Mouse (Mus musculus): ENCODE data around the gene Tctn3.

Gene Tctn3

DNA sequence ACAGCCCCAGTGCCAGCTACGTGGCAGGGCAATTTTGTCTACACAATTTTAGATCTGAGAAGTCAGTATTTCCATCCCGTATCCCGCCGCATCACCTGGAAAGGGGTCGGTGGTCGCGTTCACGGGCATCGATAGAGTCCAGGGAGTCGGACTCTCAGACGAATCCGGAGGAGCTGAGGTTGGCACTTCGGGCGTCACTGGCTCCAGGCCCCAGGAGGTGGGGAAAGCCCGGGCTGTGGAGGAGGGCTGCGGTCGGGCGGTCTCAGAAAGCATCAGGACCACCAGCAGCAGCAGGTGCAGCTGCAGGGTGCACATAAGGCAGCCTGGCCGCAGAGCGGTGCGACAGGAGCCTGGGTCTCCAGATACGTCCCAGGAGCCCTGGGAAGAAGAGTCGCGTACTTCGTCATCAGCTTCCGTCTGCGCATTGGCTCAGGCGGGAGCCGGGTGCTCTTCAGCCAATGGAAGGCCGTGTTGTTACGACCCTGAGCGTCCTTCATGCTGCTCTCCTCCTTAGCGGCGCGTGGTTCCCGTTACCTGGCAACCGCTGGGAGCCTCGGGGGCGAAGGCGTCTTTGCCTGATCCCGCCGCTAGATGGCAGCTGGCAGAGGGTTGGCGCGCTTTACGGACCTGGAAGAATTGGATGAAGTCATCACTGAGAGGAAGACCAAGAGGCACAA is at the start of gene Tctn3, which contains the start of gene Entpd1:
Gene Tctn3 (minus strand): TSS at position 404 of the 677 bp plus-strand sequence.
Gene Entpd1 (plus strand): TSS at position 537 of the 677 bp plus-strand sequence.
- DNase-seq (ENCODE audit: low spot score in 2 of 2), result peak; percentile 95 to 97

DNA sequence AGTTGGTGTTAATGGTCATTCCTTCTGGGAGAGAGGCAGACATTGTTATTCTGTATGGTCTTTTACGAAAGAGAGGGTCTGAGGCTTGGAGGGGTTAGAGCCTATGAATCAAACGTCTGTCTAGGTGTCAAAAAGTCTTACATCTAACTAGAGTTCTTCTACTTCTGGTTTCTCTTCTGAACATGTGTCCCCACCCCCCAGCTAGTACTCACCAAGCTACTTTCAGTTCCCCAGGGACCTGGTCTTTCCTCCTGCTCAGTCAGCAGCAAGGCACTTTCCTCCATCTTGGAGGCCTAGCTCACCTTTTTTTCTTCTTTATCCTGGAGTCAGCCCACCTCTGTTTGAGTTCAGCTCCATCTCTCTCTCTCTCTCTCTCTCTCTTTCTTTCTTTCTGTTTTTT is 49.1 kb upstream of the Tctn3 start:
- no peak for DNase-seq (ENCODE audit: low spot score in 2 of 2)

DNA sequence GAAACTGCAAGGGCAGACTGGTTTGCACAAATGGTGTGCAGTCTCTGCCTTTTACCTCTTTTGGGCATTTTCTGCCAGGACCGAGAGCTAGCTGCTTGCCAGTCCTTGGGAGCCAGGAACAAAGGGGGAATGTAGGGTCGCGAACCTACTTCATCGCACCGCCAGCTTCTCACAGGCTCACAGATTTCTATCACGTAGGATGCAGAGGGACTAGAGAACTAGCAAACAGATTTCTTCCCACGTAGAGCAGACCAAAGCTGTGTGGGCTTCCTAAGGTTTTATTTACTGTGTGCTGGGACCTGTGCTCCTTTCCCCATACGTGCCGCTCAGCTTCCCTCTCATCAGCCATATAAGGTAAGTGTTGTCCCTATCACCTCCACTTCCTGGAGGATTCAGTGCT is 48.5 kb upstream of the Tctn3 start:
- no peak for DNase-seq (ENCODE audit: low spot score in 2 of 2)

DNA sequence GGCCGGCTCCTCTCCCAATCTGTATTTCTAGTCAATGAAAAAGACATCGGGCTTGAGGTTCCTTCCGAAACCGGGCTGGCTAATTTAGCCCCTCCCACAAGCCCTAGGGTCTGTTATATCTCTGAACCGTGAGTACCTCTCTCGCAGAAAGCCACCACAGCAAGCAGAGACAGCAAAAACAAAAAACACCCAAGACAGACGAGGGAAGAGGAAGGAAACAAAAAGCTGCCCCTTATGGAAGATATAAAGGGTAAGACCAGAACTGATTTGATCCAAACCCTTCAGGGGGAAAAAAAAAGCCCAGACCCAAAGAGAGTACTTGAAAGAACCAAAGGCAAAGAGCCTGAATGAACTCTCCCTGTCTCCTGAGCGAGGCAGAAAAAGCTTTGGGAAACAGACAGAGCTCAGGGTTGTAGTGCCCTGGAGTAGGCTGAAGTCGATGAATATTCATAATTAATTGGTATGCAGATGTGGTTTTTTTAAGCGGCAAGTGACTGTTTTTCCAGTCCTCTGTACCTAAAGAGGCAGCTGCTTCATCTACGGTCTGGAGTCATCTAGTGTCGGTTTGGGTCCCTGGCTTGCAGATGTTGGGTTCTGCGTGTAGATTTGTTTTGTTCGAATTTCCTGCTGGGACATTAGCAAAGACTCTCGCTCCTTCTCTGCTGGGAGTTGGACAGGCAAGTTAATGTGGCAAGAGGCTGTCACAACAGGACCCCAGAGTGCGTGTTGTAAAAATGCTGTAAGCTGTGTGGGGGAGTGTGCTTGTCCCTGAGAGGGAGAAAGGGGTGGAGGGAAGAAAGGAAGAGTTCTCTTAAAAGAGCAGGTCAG is 47.8 kb upstream of the Tctn3 start:
- DNase-seq (ENCODE audit: low spot score in 2 of 2), result peak; percentile 15 to 18

DNA sequence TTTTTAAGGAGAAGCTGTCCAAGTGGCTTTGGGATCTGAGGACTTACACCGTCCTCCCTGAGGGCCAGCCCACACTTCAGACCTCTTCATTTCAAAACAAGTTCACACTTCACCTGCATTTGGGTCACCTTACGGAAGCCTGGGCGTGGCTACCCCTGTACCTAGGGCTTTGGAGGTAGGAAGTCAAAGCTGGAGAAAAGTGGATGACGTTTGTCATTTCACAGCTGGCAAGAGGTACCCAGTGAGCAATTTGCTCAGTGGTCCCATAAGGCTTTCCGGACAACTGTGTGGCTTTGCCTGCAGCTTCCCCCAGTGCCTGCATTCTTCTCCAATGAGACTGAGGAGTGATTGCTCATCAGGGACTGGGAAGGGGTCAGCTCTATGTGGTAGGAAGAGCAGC is 46.9 kb upstream of the Tctn3 start:
- DNase-seq (ENCODE audit: low spot score in 2 of 2), result no peak

DNA sequence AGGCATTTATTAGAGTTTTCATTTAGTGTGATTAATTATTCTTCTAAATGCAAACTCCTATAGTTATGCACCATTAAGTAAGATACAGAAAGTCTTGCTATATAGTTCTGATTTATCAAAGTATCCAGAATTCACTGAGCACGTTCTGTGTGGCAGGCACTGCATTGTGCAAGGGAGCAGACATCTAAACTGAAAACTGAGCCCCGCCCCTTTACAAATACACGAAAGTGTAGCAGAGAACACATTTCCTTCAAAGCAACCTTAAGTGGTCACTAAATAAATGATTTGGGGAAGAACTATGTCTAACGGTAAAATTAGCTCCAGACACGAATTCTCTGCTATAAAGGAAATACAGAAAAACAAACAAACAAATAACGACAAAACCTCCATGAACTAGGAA is 46.2 kb upstream of the Tctn3 start:
- no peak for DNase-seq (ENCODE audit: low spot score in 2 of 2)

DNA sequence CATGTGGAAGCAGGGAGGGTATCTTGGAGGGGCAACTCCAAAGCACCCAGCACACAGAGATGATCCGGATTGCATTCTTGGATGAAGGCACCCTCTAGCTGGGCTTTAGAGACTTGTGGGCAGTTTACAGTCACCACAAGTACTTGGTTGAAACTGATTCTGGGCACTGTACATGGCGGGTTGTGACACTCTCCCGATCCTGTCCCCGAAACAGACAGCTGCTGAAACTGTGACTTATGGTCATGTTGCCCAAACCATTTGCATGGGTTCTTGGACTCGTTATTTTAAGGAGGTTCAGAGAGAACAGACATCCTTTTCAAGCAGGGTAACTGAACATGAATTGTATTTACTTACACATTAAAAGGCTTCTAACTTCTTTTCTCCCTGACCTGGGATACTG is 44.2 kb upstream of the Tctn3 start:
- no peak for DNase-seq (ENCODE audit: low spot score in 2 of 2)

DNA sequence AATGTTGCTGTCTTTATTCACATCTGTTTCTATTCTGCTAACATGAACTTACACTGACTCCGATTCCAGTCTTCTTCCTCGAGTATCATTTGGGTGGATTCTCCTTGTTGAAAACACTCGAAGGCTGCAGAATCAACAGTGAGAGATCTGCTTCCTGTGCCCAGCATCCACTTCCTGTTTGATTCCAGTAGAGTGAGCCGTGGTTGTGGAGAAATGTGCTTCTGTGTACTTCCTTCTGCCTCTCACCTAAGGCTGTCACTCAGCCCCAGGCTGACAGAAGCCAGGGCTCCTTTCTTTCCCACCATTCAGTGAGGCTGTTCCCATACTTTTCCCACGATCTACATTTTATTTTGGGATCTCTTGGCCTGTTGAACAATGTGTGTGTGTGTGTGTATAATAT is 38.1 kb upstream of the Tctn3 start:
- DNase-seq (ENCODE audit: low spot score in 2 of 2), result no peak

DNA sequence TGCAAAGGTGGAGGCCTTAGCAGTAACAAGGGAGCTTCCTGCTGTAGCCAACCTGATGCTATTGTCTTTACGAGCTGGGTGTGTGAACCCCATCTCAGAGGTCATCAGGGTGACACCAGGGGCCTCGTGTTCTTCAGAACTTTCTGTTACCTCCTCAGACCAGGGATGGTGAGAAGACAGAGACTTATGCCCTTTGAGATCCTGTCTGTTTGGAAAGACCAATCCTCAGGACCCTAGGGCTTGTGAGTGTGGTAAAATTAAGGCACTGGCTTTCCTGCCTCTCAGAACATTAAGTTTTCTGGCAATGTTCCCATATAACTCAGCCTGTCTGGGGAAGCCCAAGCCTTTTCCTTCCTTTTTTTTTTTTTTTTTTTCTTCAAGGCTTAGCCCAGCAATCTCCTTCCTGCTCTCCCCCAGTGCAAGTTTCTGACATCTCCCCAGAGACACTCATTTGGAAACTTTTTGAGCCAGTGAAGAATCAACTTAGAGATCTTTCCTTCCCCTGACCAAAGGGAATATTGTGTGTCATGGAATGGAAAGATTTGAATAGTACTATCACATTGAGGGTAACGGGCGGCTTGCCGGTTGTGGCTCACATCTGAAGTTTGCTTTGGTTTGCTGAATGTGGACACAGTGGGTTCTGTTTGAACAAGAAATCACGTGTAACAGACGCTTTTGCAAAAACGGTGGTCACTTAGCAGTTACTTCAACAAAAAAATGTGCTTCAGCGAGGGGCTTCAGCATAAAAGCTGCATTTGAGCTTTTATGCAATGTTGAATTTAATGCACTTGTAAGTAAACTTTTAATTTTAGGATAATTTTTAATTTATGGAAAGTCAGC is 35.5 kb upstream of the Tctn3 start:
- no peak for DNase-seq (ENCODE audit: low spot score in 2 of 2)

DNA sequence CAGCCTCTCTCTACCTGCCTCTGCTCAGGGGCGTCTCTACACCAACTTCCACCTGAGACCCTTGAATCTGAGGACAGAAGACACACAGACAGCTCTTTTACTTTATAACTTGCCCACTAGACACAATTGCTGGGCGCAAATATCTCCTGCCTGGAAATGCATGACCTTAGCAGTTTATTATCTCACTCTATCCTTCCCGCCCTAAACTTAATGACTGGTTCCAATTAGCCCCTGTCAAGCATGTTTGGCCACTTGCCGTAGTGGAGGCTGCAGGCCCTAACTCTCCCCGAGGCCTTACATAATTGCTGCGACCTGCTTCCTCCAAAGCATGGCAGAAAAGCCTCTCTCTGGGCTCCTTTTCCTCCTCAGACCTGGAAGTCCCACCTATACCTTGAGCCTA is 34.3 kb upstream of the Tctn3 start:
- DNase-seq (ENCODE audit: low spot score in 2 of 2), result no peak

DNA sequence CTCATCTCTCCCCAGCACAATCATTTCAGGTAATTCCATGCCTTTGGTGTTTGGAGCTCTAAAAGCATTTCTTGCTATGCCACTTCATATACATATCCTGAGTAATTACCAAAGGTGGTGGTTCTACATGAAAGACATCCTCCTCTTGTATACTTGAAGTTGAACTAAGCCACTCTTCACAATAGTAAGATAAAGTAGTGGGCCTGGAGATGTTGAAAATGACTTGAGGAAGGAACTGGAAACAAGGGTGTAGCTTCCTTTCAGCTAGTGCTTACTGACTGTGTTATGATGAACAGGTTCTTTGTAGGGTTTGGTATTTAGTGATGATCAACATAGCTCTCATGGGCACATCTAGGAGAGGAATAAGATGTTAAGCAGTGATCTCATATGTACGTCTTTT is 31.8 kb upstream of the Tctn3 start:
- DNase-seq (ENCODE audit: low spot score in 2 of 2), result no peak

DNA sequence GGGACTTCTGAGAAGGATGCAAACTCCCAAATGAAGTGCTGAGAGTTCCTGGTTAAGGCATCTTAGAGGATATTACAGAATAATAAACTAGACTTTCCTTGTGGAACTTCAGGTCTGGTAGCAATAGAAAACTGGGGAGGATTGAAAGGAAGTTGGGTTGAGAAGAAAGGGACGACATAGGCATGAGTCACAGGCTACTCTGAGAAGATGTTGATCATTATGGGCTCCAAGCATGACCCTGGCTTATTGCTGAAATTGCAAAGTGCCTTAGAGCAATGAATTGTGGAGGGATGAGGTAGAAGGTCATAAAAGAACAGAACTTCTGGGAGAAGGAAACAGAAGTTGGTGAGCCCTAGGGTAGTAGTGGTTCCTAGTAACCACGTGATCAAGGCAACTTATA is 28.8 kb upstream of the Tctn3 start:
- no peak for DNase-seq (ENCODE audit: low spot score in 2 of 2)

DNA sequence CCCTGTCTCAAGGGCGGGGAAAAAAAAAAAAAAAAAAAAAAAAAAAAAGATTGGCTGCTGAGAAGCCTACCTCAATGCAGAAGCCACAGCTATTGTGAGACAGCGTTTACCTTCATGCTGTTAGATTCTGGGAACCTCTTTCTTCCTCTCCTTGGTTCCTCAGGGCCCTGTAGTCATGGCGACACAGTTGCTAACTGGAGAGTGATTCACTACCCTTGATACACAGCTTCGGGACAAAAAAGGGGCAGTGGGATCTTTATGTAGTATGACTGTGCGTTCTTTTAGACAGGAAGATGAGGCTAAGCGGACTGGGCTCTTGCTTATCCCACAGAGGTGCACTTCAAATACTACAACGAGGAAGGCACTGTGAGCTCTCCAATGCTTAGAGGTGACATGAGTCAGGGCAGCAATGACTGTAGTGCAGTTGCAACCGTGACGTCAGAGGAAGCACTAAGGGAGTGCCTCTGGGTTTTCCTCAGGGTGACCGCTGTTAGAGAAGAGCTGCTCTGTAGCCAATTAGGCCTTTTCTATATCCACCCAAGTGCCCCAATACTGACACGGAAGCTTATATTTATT is 27.8 kb upstream of the Tctn3 start:
- no peak for DNase-seq (ENCODE audit: low spot score in 2 of 2)

DNA sequence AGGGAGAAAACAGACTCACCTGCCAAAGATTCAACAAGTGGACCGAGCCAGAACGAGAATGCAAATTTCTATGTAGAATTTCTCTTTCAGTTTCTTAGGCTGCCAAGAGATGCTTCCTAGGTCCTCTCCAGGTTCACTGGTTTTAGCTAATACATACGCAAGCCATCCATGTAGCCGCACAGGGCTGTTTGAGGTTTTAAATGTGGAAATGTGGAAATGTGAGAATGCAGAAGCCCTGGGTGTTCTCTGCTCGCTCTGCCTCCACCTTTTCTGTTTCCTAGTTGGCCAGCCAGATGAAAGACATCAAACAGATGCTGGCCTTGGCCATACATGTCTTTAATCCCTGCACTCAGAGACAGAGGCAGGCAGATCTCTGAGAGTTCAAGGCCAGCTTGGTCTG is 26.5 kb upstream of the Tctn3 start:
- no peak for DNase-seq (ENCODE audit: low spot score in 2 of 2)

DNA sequence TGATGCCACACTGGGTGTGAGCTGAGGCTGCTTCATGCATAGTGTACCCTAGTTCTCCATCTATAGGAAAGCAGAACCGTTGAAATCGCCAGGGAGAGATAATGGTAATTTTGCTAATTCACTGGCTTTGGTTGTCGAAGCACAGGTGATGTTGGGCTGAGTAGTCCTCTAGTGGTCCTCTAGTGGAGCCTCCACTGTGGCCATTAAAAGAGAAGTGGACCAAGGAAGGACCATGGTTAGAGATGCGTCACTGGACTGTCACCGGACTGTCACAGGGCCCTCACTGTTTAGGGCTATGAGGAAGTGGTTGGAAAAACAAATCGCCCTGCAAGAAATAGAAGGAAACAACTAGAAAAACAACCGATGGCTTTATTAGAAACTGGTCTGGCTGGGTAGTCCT is 25.6 kb upstream of the Tctn3 start:
- DNase-seq (ENCODE audit: low spot score in 2 of 2), result no peak

DNA sequence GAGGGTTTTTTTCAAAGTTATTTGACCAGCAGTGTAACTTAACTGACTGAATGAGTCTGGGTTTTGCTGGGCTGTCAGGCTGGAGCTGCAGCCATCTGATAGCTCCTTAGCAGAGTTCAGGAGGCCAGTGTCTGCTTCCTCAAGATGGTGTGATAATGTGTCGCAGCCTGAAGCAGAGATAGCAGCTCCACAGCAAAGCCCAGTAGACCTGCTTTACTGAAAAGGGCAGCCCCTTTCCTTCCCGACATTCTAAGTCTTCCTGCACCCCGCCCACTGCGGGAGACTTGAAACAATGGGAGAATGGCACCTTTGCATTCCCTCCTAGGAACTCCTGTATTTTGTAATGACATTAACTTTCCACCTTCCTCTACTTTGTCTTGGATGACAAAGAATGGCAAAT is 25.1 kb upstream of the Tctn3 start:
- no peak for DNase-seq (ENCODE audit: low spot score in 2 of 2)

DNA sequence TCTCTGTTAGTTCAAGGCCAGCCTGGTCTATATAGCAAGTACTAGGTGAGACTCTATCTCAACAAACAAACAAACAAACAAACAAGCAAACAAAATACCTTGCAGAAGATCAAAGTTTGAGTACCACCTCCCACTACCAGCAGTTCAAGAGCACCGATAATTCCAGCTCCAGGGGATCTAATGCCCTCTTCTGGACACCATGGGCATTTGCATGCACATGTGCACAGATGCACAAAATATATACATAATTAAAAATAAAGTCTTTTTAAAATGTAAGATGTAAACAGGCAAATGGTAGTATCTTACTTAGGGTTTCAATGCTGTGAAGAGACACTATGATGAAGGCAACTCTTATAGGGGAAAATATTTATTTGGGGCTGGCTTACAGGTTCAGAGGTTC is 21.1 kb upstream of the Tctn3 start:
- DNase-seq (ENCODE audit: low spot score in 2 of 2), result no peak

DNA sequence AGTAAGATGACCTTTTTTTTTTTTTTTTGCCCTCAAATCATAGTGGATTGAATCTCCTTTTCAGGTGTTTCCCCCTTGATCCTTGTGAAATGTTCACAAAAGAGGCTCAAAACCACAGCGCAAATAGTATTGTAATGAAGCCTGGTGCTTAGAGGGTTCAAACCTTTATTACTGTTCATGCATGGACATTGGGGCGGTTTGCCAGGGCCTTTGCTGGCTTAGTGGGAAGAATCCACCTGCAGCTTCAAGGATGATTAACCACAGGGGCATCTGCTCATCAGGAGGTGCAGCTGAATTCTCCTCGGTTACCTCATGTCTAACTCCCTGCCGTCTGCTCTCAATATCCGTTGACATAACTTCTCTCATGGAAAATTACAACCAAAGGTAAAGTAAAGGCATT is 20.6 kb upstream of the Tctn3 start:
- DNase-seq (ENCODE audit: low spot score in 2 of 2), result no peak

DNA sequence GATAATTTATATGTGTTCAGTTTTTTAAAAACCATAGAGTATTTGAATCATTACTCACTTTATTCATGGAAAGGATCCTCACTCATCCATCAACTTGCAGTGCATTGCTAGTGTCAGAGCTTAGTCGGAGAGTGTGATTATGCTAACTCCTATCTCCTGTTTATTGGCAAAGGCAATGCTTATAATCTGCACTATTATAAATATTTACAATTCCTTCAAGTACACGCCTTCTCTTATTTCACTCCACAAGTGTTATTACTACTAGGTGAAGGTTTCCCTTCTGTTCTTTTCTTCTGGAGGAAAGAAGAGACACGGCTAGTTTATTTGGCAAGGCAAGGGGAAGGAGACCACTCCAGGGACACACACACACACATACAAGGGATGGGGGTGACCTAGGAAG is 20.2 kb upstream of the Tctn3 start:
- no peak for DNase-seq (ENCODE audit: low spot score in 2 of 2)

DNA sequence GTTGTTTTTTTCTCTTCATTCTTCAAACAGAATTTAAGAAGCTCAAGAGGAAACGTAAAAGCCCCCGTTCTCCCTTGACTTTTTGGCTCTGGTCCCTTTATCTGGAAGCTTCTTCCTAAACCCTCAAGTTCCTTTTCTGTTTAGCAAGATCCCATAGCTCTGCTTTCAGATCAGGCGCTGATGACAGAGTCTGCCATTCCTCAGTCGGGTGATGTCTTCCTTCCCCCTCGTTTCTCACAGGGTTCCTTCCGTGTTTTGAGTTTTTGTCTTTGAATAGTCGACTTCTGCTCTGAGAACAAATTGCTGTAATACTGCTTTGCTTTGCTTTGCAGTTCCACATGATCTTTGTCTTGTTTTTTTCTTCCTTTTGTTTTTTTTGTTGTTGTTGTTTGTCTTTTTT is 18.6 kb upstream of the Tctn3 start:
- DNase-seq (ENCODE audit: low spot score in 2 of 2), result peak; percentile 18 to 19

DNA sequence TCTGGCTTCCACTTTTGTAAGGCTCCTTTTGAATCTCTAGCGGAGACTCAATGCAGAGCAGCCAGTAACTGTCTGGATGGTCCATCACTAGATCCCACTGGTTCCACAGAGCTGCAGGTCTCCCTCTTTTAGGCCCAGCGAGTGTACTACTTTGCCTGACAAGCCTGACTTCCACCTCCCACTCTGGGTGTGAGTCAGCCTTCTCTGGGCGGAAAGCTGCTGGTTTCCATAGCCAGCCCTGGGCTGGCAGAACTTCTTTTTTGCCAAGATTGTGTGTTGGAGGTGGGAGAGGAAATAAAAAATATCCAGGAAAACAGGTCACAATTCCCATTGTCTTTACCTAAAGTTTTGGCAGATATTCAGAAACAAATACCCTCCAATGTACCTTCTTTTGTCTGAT is 18.1 kb upstream of the Tctn3 start:
- peak; percentile 67 to 68 for DNase-seq (ENCODE audit: low spot score in 2 of 2)

DNA sequence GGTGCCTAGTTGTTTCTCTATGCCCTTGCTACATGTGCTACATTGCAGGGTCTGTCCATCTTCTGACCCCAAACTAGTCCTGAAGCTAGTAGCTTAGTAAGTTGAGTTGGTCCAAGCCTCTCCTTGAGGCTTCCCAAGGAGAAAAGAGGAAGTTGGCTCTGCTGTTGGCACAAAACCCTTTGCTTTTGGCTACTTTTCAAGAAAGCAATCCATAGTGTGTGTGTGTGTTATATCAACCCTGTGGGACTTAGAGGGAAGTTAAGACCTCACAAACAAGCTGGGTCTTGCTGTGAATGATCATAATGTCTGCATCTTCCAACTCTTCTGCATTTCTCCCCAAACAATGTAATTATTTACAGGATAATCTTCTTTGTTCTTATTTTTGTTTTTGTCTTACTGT is 16.9 kb upstream of the Tctn3 start:
- no peak for DNase-seq (ENCODE audit: low spot score in 2 of 2)

Data from frontal cortex, postnatal 36 days (tissue).